8 mouse cellular contexts compared by ENCODE assay signal in the genomic region with DNA sequence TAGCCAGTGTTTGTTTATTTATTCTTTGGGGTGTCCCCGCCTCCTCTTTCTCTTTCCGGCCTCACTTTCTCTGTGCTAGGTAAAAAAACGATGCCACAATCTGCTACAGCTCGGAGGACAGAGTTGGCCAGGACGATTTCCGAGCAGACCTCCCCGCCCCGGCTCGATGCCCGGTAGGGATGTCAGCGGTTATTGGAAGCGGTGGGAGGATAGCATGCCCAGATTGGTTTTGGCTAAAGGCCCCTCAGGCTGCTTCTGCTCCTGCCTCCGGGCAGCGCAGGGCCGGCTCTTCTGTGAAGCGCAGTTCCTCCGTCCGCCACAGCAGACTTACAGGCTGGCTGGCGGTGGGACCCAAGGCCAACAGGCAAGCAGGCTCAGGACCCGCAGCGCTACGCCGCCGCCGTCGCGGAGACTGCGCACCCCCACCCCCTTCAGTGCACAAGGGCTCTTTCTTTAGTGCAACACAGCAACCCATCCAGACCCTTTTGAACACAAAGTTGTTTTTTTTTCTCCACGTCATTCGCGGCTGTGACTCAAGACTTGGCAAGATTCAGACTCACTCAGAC. TPM values are rescaled to one million over a fixed set of nuclear protein-coding genes. Genes with fewer than 3 reads are reported as not detected.
DNase-seq lines count a peak whose midpoint lies in the region; ATAC-seq and TF ChIP-seq lines count a peak whose summit lies in the region.

A gene (minus strand): TSS at position 414 of the 566 bp plus-strand sequence.

- peaks cover 83% of the 10 kb centered on the region for H3K27me3 ChIP-seq in heart, embryonic 10.5 days (ENCODE audit: insufficient read depth, poor library complexity, severe bottlenecking)
- peaks cover 43% of the 10 kb centered on the region for H3K27me3 ChIP-seq in kidney, embryonic 15.5 days
- H3K27me3 ChIP-seq in limb, embryonic 13.5 days = peaks cover 77% of the 10 kb centered on the region
- 0 out of 2 replicates have a peak, but pooled peaks cover 15% of the 10 kb centered on the region for H3K27me3 ChIP-seq in midbrain, embryonic 15.5 days (replicated peaks)

- under 1% methylated on average over 31 of the region's 31 CpGs for WGBS in heart, embryonic 10.5 days
- WGBS in kidney, embryonic 15.5 days = under 1% methylated on average over 31 of the region's 31 CpGs
- under 1% methylated on average over 31 of the region's 31 CpGs for WGBS in limb, embryonic 13.5 days
- WGBS in midbrain, embryonic 15.5 days = under 1% methylated on average over 31 of the region's 31 CpGs

- peak within 1 kb of the TSS; percentile 68 for H3K4me3 ChIP-seq in embryonic fibroblast, embryonic 13.5 days (ENCODE audit: insufficient read depth, low read length)
- peak within 1 kb of the TSS; percentile 68 for H3K4me3 ChIP-seq in heart, embryonic 10.5 days
- H3K4me3 ChIP-seq in kidney, embryonic 15.5 days (replicated peaks) = peak within 1 kb of the TSS; percentile 57
- peak within 1 kb of the TSS; percentile 55 for H3K4me3 ChIP-seq in limb, embryonic 13.5 days
- H3K4me3 ChIP-seq in midbrain, embryonic 15.5 days = peak within 1 kb of the TSS; percentile 54

- TF ChIP-seq POLR2A in embryonic fibroblast, embryonic 13.5 days (IDR thresholded peaks at IDR 0.05; ENCODE audit: low read depth, low read length) = no peak

- peak within 1 kb of the TSS; percentile 98 for H3K4me2 ChIP-seq in kidney, embryonic 15.5 days
- H3K4me2 ChIP-seq in limb, embryonic 13.5 days (replicated peaks) = peak within 1 kb of the TSS; percentile 99
- peak within 1 kb of the TSS; percentile 96 for H3K4me2 ChIP-seq in midbrain, embryonic 15.5 days

- H3K27ac ChIP-seq in embryonic fibroblast, embryonic 13.5 days (ENCODE audit: insufficient read depth, low read length) = no peak within 1 kb of the TSS
- peak within 1 kb of the TSS; percentile 57 for H3K27ac ChIP-seq in heart, embryonic 10.5 days
- H3K27ac ChIP-seq in kidney, embryonic 15.5 days = peak within 1 kb of the TSS; percentile 82
- H3K27ac ChIP-seq in limb, embryonic 13.5 days = no peak within 1 kb of the TSS
- H3K27ac ChIP-seq in midbrain, embryonic 15.5 days = peak within 1 kb of the TSS; percentile 77

- ATAC-seq in kidney, embryonic 15.5 days (replicated peaks; ENCODE audit: low FRiP score) = peak; percentile 43; the same call in 1 of the 2 replicates
- ATAC-seq in limb, embryonic 13.5 days (ENCODE audit: low FRiP score, low read depth) = peak; percentile 33; the same call in 1 of the 2 replicates
- peak; percentile 67 for ATAC-seq in midbrain, embryonic 15.5 days (replicated peaks)

- no peaks in the 10 kb centered on the region for H3K9me3 ChIP-seq in heart, embryonic 10.5 days
- no peaks in the 10 kb centered on the region for H3K9me3 ChIP-seq in kidney, embryonic 15.5 days (replicated peaks)
- no peaks in the 10 kb centered on the region for H3K9me3 ChIP-seq in limb, embryonic 13.5 days
- no peaks in the 10 kb centered on the region for H3K9me3 ChIP-seq in midbrain, embryonic 15.5 days

- DNase-seq in urinary bladder, postnatal 25 days (ENCODE audit: low spot score) = peak; percentile 15
- DNase-seq in urinary bladder, postnatal 10 days (ENCODE audit: low spot score) = no peak
- peak; percentile 80 for DNase-seq in heart, embryonic 10.5 days (ENCODE audit: low spot score)
- peak; percentile 58 for DNase-seq in thymus, postnatal 0 days (ENCODE audit: low spot score)

- H3K36me3 ChIP-seq in heart, embryonic 10.5 days = no peaks in the 10 kb centered on the region
- H3K36me3 ChIP-seq in kidney, embryonic 15.5 days = no peaks in the 10 kb centered on the region
- no peaks in the 10 kb centered on the region for H3K36me3 ChIP-seq in limb, embryonic 13.5 days
- no peaks in the 10 kb centered on the region for H3K36me3 ChIP-seq in midbrain, embryonic 15.5 days (replicated peaks)

- peaks cover 4% of the 10 kb centered on the region for H3K4me1 ChIP-seq in embryonic fibroblast, embryonic 13.5 days (ENCODE audit: control insufficient read depth, insufficient read depth, low read length)
- peaks cover 44% of the 10 kb centered on the region for H3K4me1 ChIP-seq in heart, embryonic 10.5 days
- peaks cover 60% of the 10 kb centered on the region for H3K4me1 ChIP-seq in kidney, embryonic 15.5 days
- peaks cover 61% of the 10 kb centered on the region for H3K4me1 ChIP-seq in limb, embryonic 13.5 days
- peaks cover 68% of the 10 kb centered on the region for H3K4me1 ChIP-seq in midbrain, embryonic 15.5 days

- H3K9ac ChIP-seq in kidney, embryonic 15.5 days = peak within 1 kb of the TSS; percentile 59
- peak within 1 kb of the TSS; percentile 63 for H3K9ac ChIP-seq in limb, embryonic 13.5 days
- H3K9ac ChIP-seq in midbrain, embryonic 15.5 days = peak within 1 kb of the TSS; percentile 55

- TF ChIP-seq CTCF in embryonic fibroblast, embryonic 13.5 days (IDR thresholded peaks at IDR 0.05; ENCODE audit: borderline replicate concordance, insufficient read depth, low read length) = no peak

RNA-seq across cellular contexts. Expression of the gene that starts here (rescaled TPM):
- polyA plus RNA-seq in embryonic fibroblast, embryonic 13.5 days (2011; ENCODE audit: insufficient read length, low read depth, missing spikeins) = 12.9 and 26.6 TPM in 2 replicates
- 2.1 and 6.0 TPM in 2 replicates for polyA plus RNA-seq in heart, embryonic 10.5 days (2016; fragmentation: Nextera tagmentation; extraction: Ambion mirVana)
- polyA plus RNA-seq in kidney, embryonic 15.5 days (2015; fragmentation: Nextera tagmentation; extraction: Ambion mirVana) = 65.3 and 67.8 TPM in 2 replicates
- 23.2 and 25.4 TPM in 2 replicates for polyA plus RNA-seq in limb, embryonic 13.5 days (2015; fragmentation: Nextera tagmentation; extraction: Ambion mirVana)
- polyA plus RNA-seq in midbrain, embryonic 15.5 days (2015; fragmentation: Nextera tagmentation; extraction: Ambion mirVana) = 42.6 and 44.0 TPM in 2 replicates
- polyA plus RNA-seq in thymus, postnatal 0 days (2015; fragmentation: Nextera tagmentation; extraction: Ambion mirVana) = 32.6 and 36.2 TPM in 2 replicates

Comparison
In these comparisons a context has a peak if more than half of its experiments do, and no peak if none do; other contexts are left out.
1. H3K27ac ChIP-seq: peak in heart, embryonic 10.5 days (single experiment), kidney, embryonic 15.5 days (single experiment) and midbrain, embryonic 15.5 days (single experiment); none in embryonic fibroblast, embryonic 13.5 days (single experiment) and limb, embryonic 13.5 days (single experiment).
2. Peak in every context shown above with its lines, with median percentiles within 50 percentile points of each other: H3K4me3 ChIP-seq, ATAC-seq, H3K4me2 ChIP-seq and H3K9ac ChIP-seq.